Mouse (Mus musculus) midbrain, postnatal 0 days (tissue): Measurements from ENCODE around the gene Tspan15. TPM values are rescaled to one million over a fixed set of nuclear protein-coding genes. Genes with fewer than 3 reads are reported as not detected.

ENCODE experiments used
- ATAC-seq: fragments of 200-750 bp; cut with Nextera tagmentation; 2 replicates; pipeline ENCODE4 v1.8.0; 2017; ENCODE audit warnings: moderate number of reproducible peaks, mild to moderate bottlenecking, moderate TSS enrichment, moderate library complexity; ENCODE audit not compliant: low FRiP score
- DNase-seq: peaks from one replicate; pipeline ENCODE4 v3.0.0-alpha.2; 2015; ENCODE audit warnings: low spot score
- H3K27ac ChIP-seq: fragments of 300-500 bp; sonication (generic); 2 replicates; pipeline ENCODE4 v1.5.1; 2014; ENCODE audit warnings: low read depth, mild to moderate bottlenecking, low read length, mixed read lengths
- H3K27me3 ChIP-seq: fragments of 300-500 bp; sonication (generic); 2 replicates; pipeline ENCODE4 v1.6.1; 2014; ENCODE audit warnings: low read length, control low read depth, mixed read lengths; ENCODE audit not compliant: insufficient read depth
- H3K36me3 ChIP-seq: fragments of 300-500 bp; sonication (generic); 2 replicates; pipeline ENCODE4 v1.6.1; 2014; ENCODE audit warnings: low read length, control low read depth, mixed read lengths; ENCODE audit not compliant: insufficient read depth
- H3K4me1 ChIP-seq: fragments of 300-500 bp; sonication (generic); 2 replicates; pipeline ENCODE4 v1.6.1; 2014; ENCODE audit warnings: mild to moderate bottlenecking, control low read depth, antibody characterized with exemption, low read length, mixed read lengths; ENCODE audit not compliant: insufficient read depth
- H3K4me2 ChIP-seq: fragments of 300-500 bp; sonication (generic); 2 replicates; pipeline ENCODE4 v1.6.1; 2014; ENCODE audit warnings: low read depth, mild to moderate bottlenecking, low read length, mixed read lengths; ENCODE audit not compliant: poor library complexity, severe bottlenecking
- H3K4me3 ChIP-seq: fragments of 300-500 bp; sonication (generic); 2 replicates; pipeline ENCODE4 v1.5.1; 2014; ENCODE audit warnings: low read depth, mild to moderate bottlenecking, low read length, moderate library complexity
- H3K9ac ChIP-seq: fragments of 300-500 bp; sonication (generic); replicated peaks from 2 replicates; pipeline ENCODE4 v1.6.1; 2014; ENCODE audit warnings: mild to moderate bottlenecking, low read length, moderate library complexity, mixed read lengths; ENCODE audit not compliant: poor library complexity, severe bottlenecking
- H3K9me3 ChIP-seq: fragments of 300-500 bp; sonication (generic); 2 replicates; pipeline ENCODE4 v1.6.1; 2016; ENCODE audit warnings: low read length, control low read depth
- CTCF ChIP-seq: IDR thresholded peaks from 2 replicates; pipeline ENCODE4 v1.5.1; 2016; ENCODE audit warnings: antibody characterized with exemption, mild to moderate bottlenecking
- WGBS: fragments of 180-500 bp; shearing (Covaris S2); extraction: QIAGEN DNeasy Blood & Tissue Kit; methylation state at CpG from one replicate; pipeline ENCODE4 v1.1.7; 2014; 5-methylcytosine and 5-hydroxymethylcytosine counted together
- polyA plus RNA-seq: library from polyadenylated mRNA; unstranded; fragments of >200 nt; fragmentation: Nextera tagmentation; extraction: Ambion mirVana; gene quantifications from 2 replicates; pipeline ENCODE4 v1.2.1, GENCODE M21; 2015
- total RNA-seq: library from RNA; depleted of rRNA; stranded (reverse); fragments of >200 nt; gene quantifications from 2 replicates; pipeline ENCODE4 v1.2.3, GENCODE M21; 2014

Gene Tspan15
- total and polyA plus RNA-seq, 2 experiments from 2014 or later, result 17.0 to 20.2 TPM

DNA sequence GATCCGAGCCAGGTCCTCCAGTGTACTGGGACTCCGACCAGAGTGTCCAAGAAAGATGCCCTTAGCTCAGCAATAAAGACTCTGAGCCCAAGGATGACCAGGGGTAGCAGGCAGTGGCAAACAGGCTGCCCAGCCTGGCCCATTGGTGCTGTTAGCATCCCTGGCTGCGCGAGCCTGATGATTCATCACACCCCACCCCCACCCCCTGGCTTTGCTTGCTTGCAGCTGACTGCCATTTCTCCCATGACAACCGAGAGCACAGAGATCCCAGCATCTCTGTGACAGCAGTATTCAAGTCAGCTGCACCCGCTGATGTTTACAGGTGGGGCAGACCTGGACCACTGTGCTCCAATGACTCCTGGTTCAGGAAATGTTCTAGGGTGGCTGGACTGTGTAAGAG is 28.5 kb downstream of the Tspan15 start:
- no peak for DNase-seq
- 79% methylated on average over 6 of the region's 6 CpGs for WGBS
- no peaks in the 10 kb centered on the region for H3K36me3 ChIP-seq
- H3K4me1 ChIP-seq, result no peaks in the 10 kb centered on the region
- H3K9ac ChIP-seq, result no peak overlapping the region
- no peak overlapping the region for H3K27ac ChIP-seq
- H3K27me3 ChIP-seq, result no peaks in the 10 kb centered on the region
- ATAC-seq, result no peak
- H3K4me2 ChIP-seq, result no peak overlapping the region
- H3K9me3 ChIP-seq, result no peaks in the 10 kb centered on the region
- H3K4me3 ChIP-seq, result no peak overlapping the region
- no peak for TF ChIP-seq CTCF

DNA sequence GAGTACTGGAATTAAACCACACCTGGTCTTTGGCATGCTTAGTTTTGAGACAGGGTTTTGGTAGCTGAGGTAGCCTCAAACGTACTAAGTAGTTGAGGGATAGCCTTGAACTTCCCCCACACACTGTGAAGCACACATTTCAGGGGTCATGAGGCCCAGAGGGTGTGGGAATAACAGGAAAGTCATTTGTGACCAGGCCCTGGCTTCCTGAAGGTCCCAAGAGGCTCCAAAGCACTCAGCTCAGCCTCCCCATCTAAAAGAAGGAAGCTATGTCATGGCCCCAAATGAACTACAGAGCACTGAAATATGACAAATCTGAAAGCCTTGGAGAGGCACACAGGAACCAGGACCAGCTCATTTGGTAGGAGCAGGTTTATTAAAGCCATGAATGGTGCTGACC is 32.2 kb downstream of the Tspan15 start:
- Histone ChIP-seq H3K9ac (no peak overlapping the region), H3K4me3 (no peak overlapping the region), H3K4me1 (no peaks in the 10 kb centered on the region), H3K36me3 (no peaks in the 10 kb centered on the region), H3K4me2 (no peak overlapping the region), H3K27ac (no peak overlapping the region), H3K27me3 (no peaks in the 10 kb centered on the region), H3K9me3 (no peaks in the 10 kb centered on the region)
- WGBS, result 54% methylated on average over 1 of the region's 1 CpGs
- TF ChIP-seq CTCF, result no peak
- no peak for ATAC-seq
- no peak for DNase-seq

DNA sequence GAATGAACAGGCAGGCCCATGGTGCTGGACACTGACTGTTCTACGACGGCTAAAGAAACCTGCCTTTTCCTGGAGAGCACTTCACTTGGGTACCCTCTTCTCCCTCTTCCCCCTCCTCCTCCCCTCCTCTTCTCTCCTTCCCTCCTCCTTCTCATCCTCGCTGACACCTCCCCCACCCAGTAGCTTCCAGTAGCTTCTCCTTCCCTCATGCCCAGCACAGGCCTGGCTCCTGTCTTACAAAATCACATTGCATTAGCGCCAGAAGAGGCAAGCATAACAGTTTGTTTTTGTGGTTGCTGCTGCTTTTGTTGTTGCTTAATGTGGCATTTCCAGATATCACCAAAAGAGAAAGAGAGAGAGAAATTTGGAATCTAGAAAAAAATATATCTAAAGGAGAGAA is 33.6 kb downstream of the Tspan15 start:
- DNase-seq (no peak), ATAC-seq (no peak)
- 68% methylated on average over 4 of the region's 4 CpGs for WGBS
- H3K9ac ChIP-seq, result no peak overlapping the region
- no peak overlapping the region for H3K27ac ChIP-seq
- no peaks in the 10 kb centered on the region for H3K36me3 ChIP-seq
- H3K4me2 ChIP-seq, result no peak overlapping the region
- H3K9me3 ChIP-seq, result no peaks in the 10 kb centered on the region
- H3K4me1 ChIP-seq, result no peaks in the 10 kb centered on the region
- TF ChIP-seq CTCF, result no peak
- no peaks in the 10 kb centered on the region for H3K27me3 ChIP-seq
- H3K4me3 ChIP-seq, result no peak overlapping the region

DNA sequence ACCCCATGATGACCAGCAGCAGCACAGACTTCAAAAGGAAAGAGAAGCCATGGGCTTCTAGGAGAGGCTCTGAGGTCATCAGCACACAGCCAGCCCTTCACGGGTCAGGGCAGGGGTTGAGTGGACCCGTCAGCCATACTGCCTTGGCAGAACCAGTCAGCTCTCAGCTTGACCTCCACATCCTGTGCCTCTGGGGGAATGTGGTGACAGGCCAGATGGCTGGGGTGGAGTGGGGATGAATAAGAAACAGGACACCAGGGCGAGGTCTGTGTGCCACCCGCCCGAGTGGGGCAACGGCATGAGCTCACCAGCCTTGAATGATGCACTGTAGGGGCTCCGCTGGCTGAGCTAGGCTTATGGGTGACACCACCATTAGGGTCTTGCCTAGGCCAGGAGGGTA is 35.7 kb downstream of the Tspan15 start:
- no peak overlapping the region for H3K4me3 ChIP-seq
- H3K36me3 ChIP-seq, result no peaks in the 10 kb centered on the region
- no peak for DNase-seq
- no peak for TF ChIP-seq CTCF
- no peak overlapping the region for H3K9ac ChIP-seq
- no peaks in the 10 kb centered on the region for H3K9me3 ChIP-seq
- no peaks in the 10 kb centered on the region for H3K27me3 ChIP-seq
- WGBS, result 78% methylated on average over 7 of the region's 7 CpGs
- no peak overlapping the region for H3K27ac ChIP-seq
- no peaks in the 10 kb centered on the region for H3K4me1 ChIP-seq
- no peak for ATAC-seq
- no peak overlapping the region for H3K4me2 ChIP-seq

DNA sequence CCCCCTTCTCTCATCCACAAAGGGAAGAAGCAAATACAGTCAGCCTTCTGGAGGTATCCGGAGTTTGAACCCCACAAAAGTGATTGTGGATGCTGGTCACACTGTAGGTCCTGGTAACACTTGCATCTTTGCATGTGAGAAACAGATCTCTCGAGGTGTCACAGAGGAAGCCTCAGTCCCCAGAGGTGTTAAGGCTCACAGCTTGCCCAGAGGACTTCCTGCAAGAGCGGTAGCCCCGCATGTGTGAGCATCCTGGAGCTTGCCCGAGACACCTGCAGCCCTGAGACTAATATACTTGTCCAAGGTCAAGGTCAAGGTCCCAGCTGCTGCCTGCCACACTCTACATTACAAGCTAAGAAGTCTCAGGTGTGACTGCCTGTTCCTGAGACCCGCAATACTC is 36.1 kb downstream of the Tspan15 start:
- WGBS, result 77% methylated on average over 6 of the region's 6 CpGs

DNA sequence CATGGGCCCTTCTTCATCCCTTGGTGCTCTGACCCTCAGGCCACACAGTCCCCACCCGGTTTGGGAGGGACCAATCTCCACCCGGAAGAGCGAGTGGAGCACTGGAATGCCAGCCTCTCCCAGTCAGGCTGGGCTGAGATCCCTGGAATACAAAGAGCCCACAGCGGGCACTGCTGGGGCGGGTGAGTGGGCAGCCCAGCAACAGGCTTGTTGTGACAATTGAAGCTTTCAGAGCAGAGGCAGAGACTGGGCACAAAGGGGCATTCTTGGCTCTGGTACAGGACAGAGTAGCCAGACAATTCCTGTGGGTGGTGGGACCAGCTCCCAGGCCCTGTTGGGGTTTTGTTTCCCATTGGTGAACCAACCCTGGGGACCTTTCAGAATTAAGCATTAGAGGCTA is 36.6 kb downstream of the Tspan15 start:
- ATAC-seq (peak; percentile 88), DNase-seq (peak; percentile 81)
- Histone ChIP-seq H3K36me3 (no peaks in the 10 kb centered on the region), H3K9me3 (no peaks in the 10 kb centered on the region), H3K4me1 (no peaks in the 10 kb centered on the region), H3K27ac (peak overlapping the region; percentile 47; the same call in 1 of the 2 replicates), H3K9ac (no peak overlapping the region), H3K27me3 (no peaks in the 10 kb centered on the region), H3K4me2 (no peak overlapping the region), H3K4me3 (no peak overlapping the region)
- TF ChIP-seq CTCF, result no peak
- WGBS, result 67% methylated on average over 5 of the region's 5 CpGs

More for the DNA sequence above, 36.1 kb downstream of the Tspan15 start:
- peak overlapping the region; percentile 18; the same call in 1 of the 2 replicates for H3K27ac ChIP-seq
- TF ChIP-seq CTCF, result no peak
- ATAC-seq, result no peak
- no peaks in the 10 kb centered on the region for H3K27me3 ChIP-seq
- no peaks in the 10 kb centered on the region for H3K36me3 ChIP-seq
- DNase-seq, result no peak
- no peak overlapping the region for H3K4me3 ChIP-seq
- no peaks in the 10 kb centered on the region for H3K9me3 ChIP-seq
- H3K9ac ChIP-seq, result no peak overlapping the region
- no peaks in the 10 kb centered on the region for H3K4me1 ChIP-seq
- H3K4me2 ChIP-seq, result no peak overlapping the region
